Mouse (Mus musculus) gastrocnemius, adult 2 months (tissue): ENCODE measurements around the gene Car11. TPM values are rescaled to one million over a fixed set of nuclear protein-coding genes. Genes with fewer than 3 reads are reported as not detected.

Source experiments
- DNase-seq: peaks from one replicate; pipeline ENCODE4 v3.0.0; 2022
- H3K27ac ChIP-seq: fragments of 200-600 bp; 2 replicates; pipeline ENCODE4 v1.8.1; 2022; ENCODE audit warnings: mild to moderate bottlenecking
- H3K4me3 ChIP-seq: fragments of 200-600 bp; 2 replicates; pipeline ENCODE4 v1.8.1; 2022; ENCODE audit warnings: mild to moderate bottlenecking, moderate library complexity
- CTCF ChIP-seq: fragments of 200-600 bp; IDR thresholded peaks from 2 replicates; pipeline ENCODE4 v1.8.1; 2022; ENCODE audit warnings: antibody characterized with exemption, mild to moderate bottlenecking, moderate library complexity
- intact Hi-C: fragments of 180-260 bp; cut with DNase I; formaldehyde crosslinking; loops from one replicate; pipeline ENCODE4 v1.15.1; 2025
- total RNA-seq, 2 experiments: library from RNA; stranded (reverse); gene quantifications; 2 replicates each; pipeline ENCODE4 v1.2.3; 2021

The Car11 gene
- total RNA-seq, 2 experiments from 2014 or later: 7.7 to 16.4 TPM

GRCm38 (mm10) chr7:45741777-45742176, 42.1 kb downstream of the Car11 start:
- TF ChIP-seq CTCF: no peak
- H3K4me3 ChIP-seq: no peak overlapping the region
- no peak overlapping the region for H3K27ac ChIP-seq
- intact Hi-C loops: loop anchor here (5.0 kb wide), 1 partner anchor 271 kb away; no protein-coding TSS in a partner anchor
- DNase-seq: no peak

- H3K4me3 ChIP-seq: no peak overlapping the region
- no peak overlapping the region for H3K27ac ChIP-seq
- TF ChIP-seq CTCF: no peak
- DNase-seq: no peak
- intact Hi-C loops: loop anchor here (5.0 kb wide), 1 partner anchor 270 kb away; no protein-coding TSS in a partner anchor
Measured at GRCm38 (mm10) chr7:45742338-45742737, 42.7 kb downstream of the Car11 start.

- DNase-seq: peak; percentile 47
- no peak overlapping the region for H3K27ac ChIP-seq
- TF ChIP-seq CTCF: no peak
- H3K4me3 ChIP-seq: no peak overlapping the region
- intact Hi-C loops: loop anchor here (5.0 kb wide), 1 partner anchor 268 kb away; no protein-coding TSS in a partner anchor
Measured at GRCm38 (mm10) chr7:45744387-45744786, 44.7 kb downstream of the Car11 start.

GRCm38 (mm10) chr7:45746518-45746917, 46.9 kb downstream of the Car11 start:
- peak; percentile 51 for TF ChIP-seq CTCF
- Histone ChIP-seq H3K4me3 (no peak overlapping the region), H3K27ac (no peak overlapping the region)
- no peak for DNase-seq
- intact Hi-C loops: loop anchor here (5.0 kb wide), 1 partner anchor 36 kb away; the partner anchor contains the start of genes Lmtk3 and Sult2b1

- no peak overlapping the region for H3K27ac ChIP-seq
- DNase-seq: no peak
- no peak overlapping the region for H3K4me3 ChIP-seq
- TF ChIP-seq CTCF: no peak
- intact Hi-C loops: loop anchor here (5.0 kb wide), 1 partner anchor 35 kb away; the partner anchor contains the start of genes Lmtk3 and Sult2b1
Measured at GRCm38 (mm10) chr7:45747450-45747849, 47.8 kb downstream of the Car11 start.

GRCm38 (mm10) chr7:45748110-45748509, 48.5 kb downstream of the Car11 start:
- TF ChIP-seq CTCF: no peak
- H3K27ac ChIP-seq: no peak overlapping the region
- no peak for DNase-seq
- intact Hi-C loops: loop anchor here (5.0 kb wide), 1 partner anchor 34 kb away; the partner anchor contains the start of genes Lmtk3 and Sult2b1
- H3K4me3 ChIP-seq: no peak overlapping the region

GRCm38 (mm10) chr7:45749401-45749800, 49.8 kb downstream of the Car11 start:
- intact Hi-C loops: loop anchor here (5.0 kb wide), 1 partner anchor 33 kb away; the partner anchor contains the start of genes Lmtk3 and Sult2b1
- DNase-seq: no peak
- no peak for TF ChIP-seq CTCF
- Histone ChIP-seq H3K4me3 (no peak overlapping the region), H3K27ac (no peak overlapping the region)

- Histone ChIP-seq H3K27ac (no peak overlapping the region), H3K4me3 (no peak overlapping the region)
- no peak for DNase-seq
- TF ChIP-seq CTCF: no peak
- intact Hi-C loops: no loop called here
Measured at GRCm38 (mm10) chr7:45750162-45750561, 50.5 kb downstream of the Car11 start.

Other genes with a start within 250 kb of the Car11 start
- gene Ftl1, start 240.0 kb upstream of the Car11 start, total RNA-seq: 100 to 1,000 TPM; 122 to 149 TPM
- 10 to 100 TPM; 17.6 to 18.4 TPM for gene Bax, start 232.9 kb upstream of the Car11 start, total RNA-seq
- gene Tulp2, start 218.0 kb upstream of the Car11 start, total RNA-seq: under 1 TPM in 1 of 2 experiments, not detected in 1; 0.39 TPM
- gene Gm45808, start 213.0 kb upstream of the Car11 start, total RNA-seq: 1 to 10 TPM; 5.5 to 8.4 TPM
- 10 to 100 TPM; 13.1 to 22.9 TPM for gene Dhdh, start 211.0 kb upstream of the Car11 start, total RNA-seq
- 10 to 100 TPM; 55.1 to 61.8 TPM for gene Nucb1, start 189.4 kb upstream of the Car11 start, total RNA-seq
- gene Ppp1r15a, start 173.6 kb upstream of the Car11 start, total RNA-seq: 10 to 100 TPM; 28.3 to 28.5 TPM
- 1 to 10 TPM; 3.4 to 3.5 TPM for gene Plekha4, start 173.5 kb upstream of the Car11 start, total RNA-seq
- 1 to 10 TPM; 1.0 to 1.3 TPM for gene Hsd17b14, start 144.9 kb upstream of the Car11 start, total RNA-seq
- gene Bcat2, start 129.7 kb upstream of the Car11 start, total RNA-seq: 100 to 1,000 TPM in 1 of 2 experiments, 10 to 100 TPM in 1; 91.4 to 106 TPM
- not detected for gene Fgf21, start 84.4 kb upstream of the Car11 start, total RNA-seq
- gene Fut1, start 82.6 kb upstream of the Car11 start, total RNA-seq: not detected
- gene Izumo1, start 78.0 kb upstream of the Car11 start, total RNA-seq: under 1 TPM in 1 of 2 experiments, not detected in 1; 0.20 TPM
- gene Rasip1, start 72.4 kb upstream of the Car11 start, total RNA-seq: 1 to 10 TPM; 5.7 to 8.0 TPM
- 10 to 100 TPM; 18.7 to 44.9 TPM for gene Mamstr, start 59.9 kb upstream of the Car11 start, total RNA-seq
- gene Fut2, start 33.4 kb upstream of the Car11 start, total RNA-seq: under 1 TPM; 0.14 to 0.28 TPM
- under 1 TPM; 0.20 to 0.50 TPM for gene Ntn5, start 15.8 kb upstream of the Car11 start, total RNA-seq
- under 1 TPM in 1 of 2 experiments, not detected in 1; 0.25 TPM for gene Sec1, start 5.4 kb upstream of the Car11 start, total RNA-seq
- 100 to 1,000 TPM in 1 of 2 experiments, 1 to 10 TPM in 1; 8.8 to 105 TPM for gene Dbp, start 5.2 kb downstream of the Car11 start, total RNA-seq
- gene Rpl18, start 15.6 kb downstream of the Car11 start, total RNA-seq: 100 to 1,000 TPM; 451 to 508 TPM
- gene Sphk2, start 18.2 kb downstream of the Car11 start, total RNA-seq: 10 to 100 TPM; 14.4 to 15.8 TPM
- under 1 TPM; 0.08 to 0.31 TPM for gene Fam83e, start 21.4 kb downstream of the Car11 start, total RNA-seq
- gene Spaca4, start 26.0 kb downstream of the Car11 start, total RNA-seq: not detected
- gene Lmtk3, start 83.9 kb downstream of the Car11 start, total RNA-seq: under 1 TPM in 1 of 2 experiments, not detected in 1; 0.06 TPM
- not detected for gene Sult2b1, start 84.8 kb downstream of the Car11 start, total RNA-seq
- gene Cyth2, start 114.7 kb downstream of the Car11 start, total RNA-seq: 10 to 100 TPM; 29.6 to 33.2 TPM
- gene Kcnj14, start 124.9 kb downstream of the Car11 start, total RNA-seq: under 1 TPM in 1 of 2 experiments, not detected in 1; 0.20 TPM
- gene Grwd1, start 131.1 kb downstream of the Car11 start, total RNA-seq: 10 to 100 TPM; 14.6 to 16.0 TPM
- 10 to 100 TPM; 63.2 to 65.6 TPM for gene Kdelr1, start 172.9 kb downstream of the Car11 start, total RNA-seq
- under 1 TPM; 0.13 to 0.14 TPM for gene Grin2d, start 178.5 kb downstream of the Car11 start, total RNA-seq
- gene Syngr4, start 196.9 kb downstream of the Car11 start, total RNA-seq: not detected
- gene Tmem143, start 197.1 kb downstream of the Car11 start, total RNA-seq: 10 to 100 TPM; 51.3 to 66.3 TPM
- gene Emp3, start 221.6 kb downstream of the Car11 start, total RNA-seq: 10 to 100 TPM in 1 of 2 experiments, 1 to 10 TPM in 1; 7.7 to 18.2 TPM
- gene Ccdc114, start 224.2 kb downstream of the Car11 start, total RNA-seq: under 1 TPM; 0.28 to 0.45 TPM